ENCODE assay signal across 9 mouse cellular contexts in the genomic region with DNA sequence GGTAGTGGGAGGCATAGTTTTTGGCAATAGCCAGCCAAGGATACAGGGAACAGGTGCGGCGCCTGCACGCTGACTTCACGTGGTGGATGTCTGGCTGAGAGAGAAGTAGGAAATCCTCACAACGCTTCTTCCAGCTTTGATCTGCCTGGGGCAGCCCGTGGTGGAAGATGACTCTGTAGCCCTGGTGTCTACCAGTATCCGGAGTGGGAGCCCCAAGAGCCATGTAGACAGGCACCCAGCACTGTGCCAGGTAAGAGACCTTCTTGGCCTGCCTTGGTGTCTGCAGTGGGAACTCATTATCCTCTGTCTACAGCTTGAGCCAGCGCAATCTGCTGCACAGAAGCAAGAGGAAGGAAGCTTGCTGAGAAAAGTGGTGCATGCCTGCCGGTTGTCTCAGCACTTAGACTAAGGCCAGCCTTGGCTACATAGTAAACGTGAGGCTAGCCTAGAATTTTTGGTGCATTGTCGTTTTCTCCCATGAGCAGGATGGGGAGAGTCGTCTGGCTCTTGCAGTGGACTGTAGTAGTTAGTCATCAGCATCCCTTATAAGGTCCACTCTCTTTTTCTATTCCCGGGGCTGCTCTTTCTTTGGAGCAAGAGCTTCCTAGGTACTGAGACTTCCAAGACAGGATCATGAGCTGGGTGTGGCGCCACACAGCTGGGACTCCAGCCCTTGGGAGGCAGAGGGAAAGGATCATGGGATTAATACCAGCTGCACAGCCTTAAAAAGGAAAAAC. TPM values are rescaled to one million over a fixed set of nuclear protein-coding genes. Genes with fewer than 3 reads are reported as not detected.
DNase-seq lines count a peak whose midpoint lies in the region; ATAC-seq and TF ChIP-seq lines count a peak whose summit lies in the region.
"Had no signal": no experiment of that assay in that cellular context is flagged by ENCODE, and none has a peak within 500 bp of the region (broad histone marks: within the 10 kb centered on the region; RNA-seq: fewer than 3 reads in every experiment).

No protein-coding gene starts in this region.

- no peaks in the 10 kb centered on the region for H3K9me3 ChIP-seq in forebrain, postnatal 0 days (ENCODE audit: low read length)
- no peaks in the 10 kb centered on the region for H3K9me3 ChIP-seq in liver, embryonic 16.5 days (replicated peaks; ENCODE audit: control insufficient read depth, low read length)

- H3K27ac ChIP-seq in forebrain, postnatal 0 days (ENCODE audit: low read depth, low read length): 0 out of 2 replicates have a peak overlapping the region, but pooled peaks have one; percentile 2
- H3K27ac ChIP-seq in liver, embryonic 16.5 days (ENCODE audit: low read length): peak overlapping the region; percentile 98

- TF ChIP-seq CTCF in forebrain, postnatal 0 days (IDR thresholded peaks at IDR 0.05; ENCODE audit: low read depth): no peak

- peaks cover 11% of the 10 kb centered on the region; the same call in 1 of the 2 replicates for H3K36me3 ChIP-seq in forebrain, postnatal 0 days (ENCODE audit: insufficient read depth)
- peaks cover 21% of the 10 kb centered on the region for H3K36me3 ChIP-seq in liver, embryonic 16.5 days (ENCODE audit: control insufficient read depth, insufficient read depth)

- DNase-seq in gastrocnemius, postnatal 25 days: peak; percentile 13
- no peak for DNase-seq in gastrocnemius, postnatal 4 days (ENCODE audit: low spot score in 2 of 2)
- DNase-seq in A20 (ENCODE audit: low read depth, low spot score): peak; percentile 59
- no peak for DNase-seq in forebrain, postnatal 0 days
- DNase-seq in Muller cell, postnatal 12 days (ENCODE audit: inconsistent ontology term): no peak
- DNase-seq in left cerebral cortex, postnatal 10 days (ENCODE audit: extremely low spot score in 1 of 2, low spot score in 2 of 2): no peak
- DNase-seq in urinary bladder, adult 18-20 months (ENCODE audit: low spot score in 2 of 2): no peak

- no peak for ATAC-seq in forebrain, postnatal 0 days
- no peak for ATAC-seq in liver, embryonic 16.5 days (ENCODE audit: low read depth)

- H3K4me2 ChIP-seq in forebrain, postnatal 0 days (ENCODE audit: low read depth): peak overlapping the region; percentile 75
- peak overlapping the region; percentile 97 for H3K4me2 ChIP-seq in liver, embryonic 16.5 days (ENCODE audit: low read depth, low read length)

- H3K4me1 ChIP-seq in forebrain, postnatal 0 days (ENCODE audit: insufficient read depth): 0 out of 2 replicates have a peak, but pooled peaks cover 6% of the 10 kb centered on the region
- peaks cover 65% of the 10 kb centered on the region for H3K4me1 ChIP-seq in liver, embryonic 16.5 days (ENCODE audit: control insufficient read depth, low read depth, low read length)

- H3K4me3 ChIP-seq in forebrain, postnatal 0 days (ENCODE audit: low read depth, low read length): peak overlapping the region; percentile 49
- peak overlapping the region; percentile 80 for H3K4me3 ChIP-seq in liver, embryonic 16.5 days (ENCODE audit: low read depth, low read length)

- 81% methylated on average over 14 of the region's 14 CpGs for WGBS in forebrain, postnatal 0 days
- WGBS in liver, embryonic 16.5 days (ENCODE audit: insufficient replicate concordance): 26% methylated on average over 14 of the region's 14 CpGs

- no peaks in the 10 kb centered on the region for H3K27me3 ChIP-seq in forebrain, postnatal 0 days (ENCODE audit: insufficient read depth, low read length)
- no peaks in the 10 kb centered on the region for H3K27me3 ChIP-seq in liver, embryonic 16.5 days (ENCODE audit: control insufficient read depth, insufficient read depth, low read depth, low read length)

- H3K9ac ChIP-seq in forebrain, postnatal 0 days: peak overlapping the region; percentile 59
- peak overlapping the region; percentile 71 for H3K9ac ChIP-seq in liver, embryonic 16.5 days (ENCODE audit: low read depth, low read length)

- intact Hi-C loops in left cerebral cortex, postnatal 10 days (cut with DNase I): no loop called here

RNA-seq across cellular contexts. Expression of gene Pnpo, which starts 1.2 kb away (rescaled TPM):
- total RNA-seq in gastrocnemius, postnatal 25 days (2021): 1 to 10 TPM; 7.0 to 8.3 TPM
- total RNA-seq in gastrocnemius, postnatal 4 days (2021): 1 to 10 TPM; 8.2 to 8.3 TPM
- 26.2 and 30.3 TPM in 2 replicates for total RNA-seq in forebrain, postnatal 0 days (2014; rRNA removed)
- 28.1 and 33.1 TPM in 2 replicates for polyA plus RNA-seq in forebrain, postnatal 0 days (2015; fragmentation: Nextera tagmentation; extraction: Ambion mirVana)
- 688 and 719 TPM in 2 replicates for polyA plus RNA-seq in liver, embryonic 16.5 days (2015; fragmentation: Nextera tagmentation; extraction: Ambion mirVana)
- 10 to 100 TPM; 30.9 to 32.6 TPM for total RNA-seq in left cerebral cortex, postnatal 10 days (2021)

RNA-seq across cellular contexts. Expression of gene Prr15l, which starts 17.1 kb away (rescaled TPM):
- total RNA-seq in gastrocnemius, postnatal 25 days (2021): not detected
- total RNA-seq in gastrocnemius, postnatal 4 days (2021): not detected
- total RNA-seq in forebrain, postnatal 0 days (2014; rRNA removed): not detected in 2 replicates
- polyA plus RNA-seq in forebrain, postnatal 0 days (2015; fragmentation: Nextera tagmentation; extraction: Ambion mirVana): 0.11 TPM in 1 of 2 replicates, not detected in the other
- polyA plus RNA-seq in liver, embryonic 16.5 days (2015; fragmentation: Nextera tagmentation; extraction: Ambion mirVana): 4.8 and 7.1 TPM in 2 replicates
- total RNA-seq in left cerebral cortex, postnatal 10 days (2021): not detected
- total RNA-seq: layer of hippocampus, adult 8-10 months had no signal

RNA-seq across cellular contexts. Expression of gene Cdk5rap3, which starts 28.7 kb away (rescaled TPM):
- total RNA-seq in gastrocnemius, postnatal 25 days (2021): 10 to 100 TPM; 22.3 to 23.0 TPM
- total RNA-seq in gastrocnemius, postnatal 4 days (2021): 10 to 100 TPM; 39.2 to 45.1 TPM
- total RNA-seq in forebrain, postnatal 0 days (2014; rRNA removed): 54.9 and 57.7 TPM in 2 replicates
- 86.4 and 88.8 TPM in 2 replicates for polyA plus RNA-seq in forebrain, postnatal 0 days (2015; fragmentation: Nextera tagmentation; extraction: Ambion mirVana)
- polyA plus RNA-seq in liver, embryonic 16.5 days (2015; fragmentation: Nextera tagmentation; extraction: Ambion mirVana): 36.9 and 38.8 TPM in 2 replicates
- total RNA-seq in left cerebral cortex, postnatal 10 days (2021): 10 to 100 TPM; 50.5 to 52.5 TPM

RNA-seq across cellular contexts. Expression of gene Sp2, which starts 37.7 kb away (rescaled TPM):
- total RNA-seq in gastrocnemius, postnatal 25 days (2021): 1 to 10 TPM; 8.9 to 9.0 TPM
- total RNA-seq in gastrocnemius, postnatal 4 days (2021): 10 to 100 TPM; 15.1 to 16.5 TPM
- total RNA-seq in forebrain, postnatal 0 days (2014; rRNA removed): 1.9 and 5.0 TPM in 2 replicates
- 13.5 and 14.8 TPM in 2 replicates for polyA plus RNA-seq in forebrain, postnatal 0 days (2015; fragmentation: Nextera tagmentation; extraction: Ambion mirVana)
- polyA plus RNA-seq in liver, embryonic 16.5 days (2015; fragmentation: Nextera tagmentation; extraction: Ambion mirVana): 15.8 and 18.6 TPM in 2 replicates
- 10 to 100 TPM in 1 of 2 experiments, 1 to 10 TPM in 1; 9.9 to 10.7 TPM for total RNA-seq in left cerebral cortex, postnatal 10 days (2021)

Comparison
In these comparisons a context has a peak if more than half of its experiments do, and no peak if none do; other contexts are left out.
1. DNase-seq: peak in gastrocnemius, postnatal 25 days (single experiment) and A20 (single experiment); none in gastrocnemius, postnatal 4 days (0 of 2), forebrain, postnatal 0 days (single experiment), Muller cell, postnatal 12 days (single experiment), left cerebral cortex, postnatal 10 days (0 of 2) and urinary bladder, adult 18-20 months (0 of 2).